Comparison of ENCODE assay signal across 10 mouse cellular contexts in genomic region chr16:58281474-58281873, GRCm38 (mm10).
A peak's percentile ranks its signal among the peaks of the same experiment; 100 is the strongest.
DNase-seq lines count a peak whose midpoint lies in the region; ATAC-seq lines count a peak whose summit lies in the region.
"Had no signal": no experiment of that assay in that cellular context is flagged by ENCODE, and none has a peak within 500 bp of the region (broad histone marks: within the 10 kb centered on the region; RNA-seq: fewer than 3 reads in every experiment).

No protein-coding gene starts in this region.

- DNase-seq in adrenal gland, postnatal 10 days = peak; percentile 13
- no peak for DNase-seq in adrenal gland, postnatal 36 days
- peak; percentile 21 for DNase-seq in kidney, adult 9 months
- DNase-seq in 3T3-L1 (ENCODE audit: low read depth, low spot score) = peak; percentile 64
- peak; percentile 37 for DNase-seq in forelimb bud, embryonic 11.5 days (ENCODE audit: low read depth, low spot score)
- no peak for DNase-seq in right cerebral cortex, postnatal 14 days
- no peak for DNase-seq in frontal cortex, postnatal 25 days (ENCODE audit: low spot score in 2 of 2)

- no peaks in the 10 kb centered on the region for H3K27me3 ChIP-seq in kidney, embryonic 15.5 days
- H3K27me3 ChIP-seq: lung, embryonic 15.5 days had no signal

- no peak overlapping the region for H3K9ac ChIP-seq in kidney, embryonic 15.5 days
- H3K9ac ChIP-seq: lung, embryonic 15.5 days had no signal

- WGBS in kidney, embryonic 15.5 days = 29% methylated on average over 3 of the region's 3 CpGs

- H3K36me3 ChIP-seq in kidney, embryonic 15.5 days = no peaks in the 10 kb centered on the region
- H3K36me3 ChIP-seq: lung, embryonic 15.5 days had no signal

- H3K4me1 ChIP-seq in kidney, embryonic 15.5 days = no peaks in the 10 kb centered on the region
- H3K4me1 ChIP-seq: lung, embryonic 15.5 days had no signal

- no peak overlapping the region for H3K4me2 ChIP-seq in kidney, embryonic 15.5 days
- H3K4me2 ChIP-seq: lung, embryonic 15.5 days had no signal

- no peak for ATAC-seq in kidney, embryonic 15.5 days (replicated peaks; ENCODE audit: low FRiP score)

- no peak overlapping the region for H3K4me3 ChIP-seq in kidney, embryonic 15.5 days (replicated peaks)
- H3K4me3 ChIP-seq: erythroblast, embryonic 14.5 days; lung, embryonic 15.5 days had no signal

- H3K9me3 ChIP-seq in kidney, embryonic 15.5 days (replicated peaks) = no peaks in the 10 kb centered on the region
- H3K9me3 ChIP-seq: lung, embryonic 15.5 days had no signal

- H3K27ac ChIP-seq in kidney, embryonic 15.5 days = no peak overlapping the region
- H3K27ac ChIP-seq: lung, embryonic 15.5 days had no signal

Comparison
In these comparisons a context has a peak if more than half of its experiments do, and no peak if none do; other contexts are left out.
1. DNase-seq: peak in adrenal gland, postnatal 10 days (single experiment), kidney, adult 9 months (single experiment), 3T3-L1 (single experiment) and forelimb bud, embryonic 11.5 days (single experiment); none in adrenal gland, postnatal 36 days (0 of 2), right cerebral cortex, postnatal 14 days (single experiment) and frontal cortex, postnatal 25 days (0 of 2).